Mouse (Mus musculus) lung, postnatal 10 days (tissue): ENCODE results near the gene Lcn6.
"Not testable (repeated sequence)": the region's sequence is repeated elsewhere in the genome, so short reads cannot be mapped to it uniquely, and the experiment has no call there.

Experiments
- DNase-seq: peaks from one replicate; pipeline ENCODE4 v3.0.0; 2021

Gene Lcn6

GRCm38 (mm10) chr2:25676486-25676885 is at the start of gene Lcn6:
Lcn6 (plus strand) TSS chr2:25676786.
- no peak for DNase-seq

GRCm38 (mm10) chr2:25627811-25628210 is 48.8 kb upstream of the Lcn6 start, which contains the start of gene Fcna:
Fcna (minus strand) TSS chr2:25628030.
- no peak for DNase-seq

GRCm38 (mm10) chr2:25628738-25629137 is 47.8 kb upstream of the Lcn6 start:
- DNase-seq = no peak

GRCm38 (mm10) chr2:25633616-25634015 is 43.0 kb upstream of the Lcn6 start:
- DNase-seq = no peak

- DNase-seq = no peak
Measured at GRCm38 (mm10) chr2:25634046-25634445, 42.5 kb upstream of the Lcn6 start.

- peak; percentile 52 for DNase-seq
Measured at GRCm38 (mm10) chr2:25639890-25640289, 36.7 kb upstream of the Lcn6 start.

- DNase-seq = no peak
Measured at GRCm38 (mm10) chr2:25652902-25653301, 23.7 kb upstream of the Lcn6 start, which contains the start of gene Lcn8. Lcn8 (plus strand) TSS chr2:25653120.

- no peak for DNase-seq
Measured at GRCm38 (mm10) chr2:25654502-25654901, 22.1 kb upstream of the Lcn6 start.

GRCm38 (mm10) chr2:25656691-25657090 is 19.9 kb upstream of the Lcn6 start:
- peak; percentile 23 for DNase-seq

GRCm38 (mm10) chr2:25657246-25657645 is 19.3 kb upstream of the Lcn6 start:
- DNase-seq = peak; percentile 8

GRCm38 (mm10) chr2:25657652-25658051 is 18.9 kb upstream of the Lcn6 start, which contains the start of gene Lcn5:
Lcn5 (plus strand) TSS chr2:25657952.
- DNase-seq = no peak

- no peak for DNase-seq
Measured at GRCm38 (mm10) chr2:25660279-25660678, 16.3 kb upstream of the Lcn6 start.

GRCm38 (mm10) chr2:25661245-25661970 is 15.2 kb upstream of the Lcn6 start:
- DNase-seq = no peak

- peak; percentile 68 for DNase-seq
Measured at GRCm38 (mm10) chr2:25663511-25663910, 13.1 kb upstream of the Lcn6 start.

GRCm38 (mm10) chr2:25664125-25664524 is 12.5 kb upstream of the Lcn6 start:
- DNase-seq = no peak

GRCm38 (mm10) chr2:25666516-25666915 is 10.1 kb upstream of the Lcn6 start:
- DNase-seq = no peak

GRCm38 (mm10) chr2:25679559-25679958 is 3.0 kb downstream of the Lcn6 start:
- DNase-seq = no peak

- DNase-seq = no peak
Measured at GRCm38 (mm10) chr2:25682426-25682825, 5.8 kb downstream of the Lcn6 start, which contains the start of gene Lcn10. Lcn10 (plus strand) TSS chr2:25682726.

- no peak for DNase-seq
Measured at GRCm38 (mm10) chr2:25686941-25687340, 10.4 kb downstream of the Lcn6 start.

GRCm38 (mm10) chr2:25694605-25695004 is 18.0 kb downstream of the Lcn6 start:
- DNase-seq = peak; percentile 77

- no peak for DNase-seq
Measured at GRCm38 (mm10) chr2:25696951-25697350, 20.4 kb downstream of the Lcn6 start.

- no peak for DNase-seq
Measured at GRCm38 (mm10) chr2:25698696-25699095, 22.1 kb downstream of the Lcn6 start.

- DNase-seq = not testable (repeated sequence)
Measured at GRCm38 (mm10) chr2:25699743-25700142, 23.2 kb downstream of the Lcn6 start, which contains the start of gene Obp2a. Obp2a (plus strand) TSS chr2:25700043.

- no peak for DNase-seq
Measured at GRCm38 (mm10) chr2:25701001-25701400, 24.4 kb downstream of the Lcn6 start.

- no peak for DNase-seq
Measured at GRCm38 (mm10) chr2:25703706-25704105, 27.1 kb downstream of the Lcn6 start.
